Mouse (Mus musculus): ENCODE measurements around the gene Hddc2.

DNA sequence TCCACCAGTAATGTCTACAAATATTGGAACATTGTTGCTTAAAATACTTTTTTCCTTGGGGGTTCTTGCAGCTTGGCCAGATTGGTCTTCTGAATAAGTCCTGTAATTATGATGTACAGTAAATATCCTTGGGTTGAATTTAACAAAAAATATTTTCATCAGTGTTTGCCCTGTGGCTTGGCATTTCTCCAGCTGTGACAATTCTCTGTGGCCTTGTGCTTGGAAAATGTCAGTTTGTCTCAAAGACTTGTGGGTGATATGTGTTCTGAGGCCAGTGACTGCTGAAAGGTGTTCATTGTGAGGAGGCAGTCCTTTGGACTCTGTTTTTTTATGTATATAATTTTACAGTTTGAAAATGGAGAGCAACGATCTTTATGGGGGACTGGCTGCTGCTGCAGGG lies 16.3 kb downstream of the Hddc2 start:
- TF ChIP-seq CTCF (conservative IDR thresholded peaks at IDR 0.05; ENCODE audit: insufficient read depth, insufficient read length, low read depth, low read length) (no peak), POLR2A (IDR thresholded peaks at IDR 0.05; ENCODE audit: low read depth, low read length) (no peak)
